Mouse (Mus musculus) testis, postnatal 10 days (tissue): ENCODE data around the gene Rtp3.
A peak's percentile ranks its signal among the peaks of the same experiment; 100 is the strongest.

Experiments
- DNase-seq: peaks from one replicate; pipeline ENCODE4 v3.0.0; 2021; ENCODE audit warnings: low spot score

Rtp3 gene

DNA sequence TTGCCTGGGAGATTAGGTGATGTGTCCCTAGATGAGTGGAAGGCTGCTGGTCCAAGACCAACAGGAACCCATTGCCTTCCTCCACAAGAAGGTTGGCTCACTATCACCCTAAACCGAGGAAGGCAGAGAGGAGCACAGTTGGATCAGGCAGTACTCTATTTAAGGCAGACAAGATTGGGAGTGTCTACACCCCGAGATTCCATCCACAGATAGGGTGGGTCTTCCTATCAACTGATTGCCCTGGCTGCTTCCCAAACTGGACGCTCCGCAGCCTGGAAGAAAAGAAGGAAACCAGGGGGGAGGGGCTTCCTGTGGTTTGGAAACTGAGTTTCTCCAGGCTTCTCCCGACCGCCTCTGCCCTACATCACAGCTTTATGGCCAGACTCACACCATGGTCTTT is at the start of gene Rtp3:
Gene Rtp3 (minus strand): TSS at position 380 of the 400 bp plus-strand sequence.
- no peak for DNase-seq

DNA sequence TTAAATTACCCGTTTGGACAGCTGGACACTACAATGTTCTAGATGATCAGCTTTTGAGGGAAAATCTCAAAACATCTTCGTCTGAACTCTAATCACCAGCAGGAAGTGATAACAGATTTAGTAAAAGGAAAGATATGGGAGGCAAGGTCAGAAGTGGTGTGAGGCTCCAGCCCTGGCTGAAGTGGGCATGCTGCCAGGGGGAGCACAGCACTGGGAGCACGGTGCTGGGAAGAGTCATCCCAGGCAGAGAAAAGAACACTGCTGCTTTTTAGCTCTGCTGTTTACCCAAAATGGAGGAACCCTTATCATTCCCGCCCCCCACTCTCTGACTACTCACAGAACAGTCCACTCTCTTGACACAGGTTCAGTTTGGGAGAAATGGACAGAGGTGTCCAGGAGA is 49.6 kb upstream of the Rtp3 start:
- DNase-seq: peak; percentile 67

DNA sequence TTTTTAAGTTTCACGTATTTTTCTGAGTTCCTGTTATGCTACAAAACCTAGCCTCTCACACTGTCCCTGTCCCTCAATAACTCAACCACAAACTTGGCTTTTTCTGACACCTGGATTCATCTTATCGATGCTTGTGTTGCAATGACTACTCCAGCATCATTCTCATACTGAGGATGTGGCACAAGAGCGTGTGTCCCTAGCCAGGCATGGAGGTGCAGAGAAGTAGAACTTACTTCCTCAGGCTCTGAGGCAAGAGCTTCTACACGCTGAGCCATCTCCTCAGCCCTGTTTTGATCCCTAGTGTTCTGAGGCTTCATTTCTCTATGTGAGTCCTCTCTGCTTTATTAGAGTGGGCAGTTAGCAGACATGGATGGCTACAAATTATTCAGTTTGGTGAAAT is 43.3 kb upstream of the Rtp3 start:
- no peak for DNase-seq

DNA sequence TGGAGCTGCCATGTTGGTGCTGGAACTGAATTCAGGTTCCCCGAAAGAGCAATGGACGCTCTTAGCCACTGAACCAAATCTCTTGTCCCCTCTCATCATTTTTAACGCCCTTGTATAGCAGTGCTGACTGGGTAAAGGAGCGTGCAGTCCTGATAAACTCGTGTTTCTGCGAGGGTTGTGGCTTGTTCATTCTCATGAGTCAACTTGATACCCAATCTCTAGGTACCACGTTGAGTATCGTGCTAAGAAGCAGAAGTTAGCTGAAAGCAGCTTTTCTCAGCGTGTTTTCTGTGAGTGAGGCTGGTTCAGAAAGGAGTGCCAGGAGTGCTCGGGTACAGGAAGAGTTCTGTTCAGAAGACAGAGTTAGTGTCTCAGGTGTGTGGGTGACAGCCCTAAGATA is 36.4 kb upstream of the Rtp3 start:
- no peak for DNase-seq

DNA sequence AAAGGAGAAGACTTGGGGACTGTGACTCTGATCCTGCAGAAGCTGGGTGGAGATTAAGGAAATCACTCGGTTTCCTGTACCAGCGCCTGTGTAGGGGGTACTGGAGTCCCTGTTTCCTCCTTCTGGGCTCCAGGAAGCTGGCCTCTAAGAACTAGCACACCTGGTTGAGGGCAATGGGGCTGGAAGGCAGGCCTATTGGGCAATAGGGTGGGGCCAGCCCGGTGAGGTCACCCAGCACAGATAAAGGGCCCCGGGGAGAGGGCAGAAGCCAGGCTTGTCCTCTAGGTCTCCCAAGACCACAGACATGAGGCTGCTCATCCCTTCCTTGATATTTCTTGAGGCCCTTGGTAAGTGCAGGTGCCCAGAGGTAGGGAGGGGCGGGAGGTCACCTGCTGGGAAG is 28.6 kb upstream of the Rtp3 start, which contains the start of gene Ltf:
Gene Ltf (plus strand): TSS at position 250 of the 400 bp plus-strand sequence.
- no peak for DNase-seq

DNA sequence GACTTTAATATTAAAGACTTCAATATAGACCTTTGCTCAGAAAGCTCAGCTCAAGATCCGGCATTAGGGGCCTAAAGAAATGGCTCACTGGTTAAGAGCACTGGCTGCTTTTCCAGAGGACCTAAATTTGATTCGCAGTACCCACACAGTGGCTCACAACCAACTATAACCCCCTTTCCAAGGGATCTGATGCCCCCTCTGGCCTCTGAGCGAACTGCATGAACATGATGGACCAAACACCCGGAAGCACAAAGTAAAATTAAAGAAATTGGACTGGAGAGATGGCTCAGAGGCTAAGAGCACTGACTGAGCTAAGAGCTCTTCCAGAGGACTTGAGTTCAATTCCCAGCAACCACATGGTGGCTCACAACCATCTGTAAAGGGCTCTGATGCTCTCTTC is 25.3 kb upstream of the Rtp3 start:
- no peak for DNase-seq

DNA sequence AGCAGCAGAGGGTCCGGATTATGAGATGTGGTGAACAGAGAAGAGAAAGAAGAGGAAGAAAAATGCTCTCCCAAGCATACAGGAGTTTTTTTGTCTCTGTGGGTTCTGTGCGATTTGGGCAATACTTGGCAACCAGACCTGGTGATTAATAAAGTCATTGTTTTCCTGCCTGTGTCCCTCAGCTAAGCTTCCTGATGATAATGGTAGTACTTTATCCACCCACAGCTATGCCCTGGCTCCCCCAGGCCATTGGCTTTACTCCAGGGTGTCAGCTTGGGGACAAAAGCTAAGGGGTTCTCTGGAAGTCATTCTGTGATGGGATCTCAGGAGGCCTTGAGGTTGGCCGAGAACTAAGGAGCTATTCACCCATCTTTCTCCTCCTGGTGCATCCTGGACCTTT is 21.7 kb upstream of the Rtp3 start:
- DNase-seq: no peak

DNA sequence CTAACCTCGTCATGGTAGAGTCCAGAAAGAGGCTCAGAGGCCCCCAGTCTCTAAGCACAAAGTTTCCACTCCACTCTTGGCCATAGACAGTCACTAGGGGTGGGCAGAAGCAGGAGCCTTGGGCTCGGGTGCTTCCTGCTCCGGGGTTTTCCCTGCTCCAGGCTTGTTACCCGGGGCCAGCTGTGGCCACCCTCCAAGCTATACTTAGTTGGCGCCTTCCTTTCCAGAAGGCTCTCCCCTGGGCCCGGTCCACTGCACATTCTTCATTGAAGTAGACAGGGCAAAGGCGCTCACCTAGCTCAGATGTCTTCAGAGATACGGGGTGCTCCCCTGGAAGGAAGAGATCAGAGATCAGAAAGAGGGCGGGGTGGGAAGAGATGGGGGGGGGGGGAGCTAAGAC is 21.2 kb upstream of the Rtp3 start:
- DNase-seq: no peak

DNA sequence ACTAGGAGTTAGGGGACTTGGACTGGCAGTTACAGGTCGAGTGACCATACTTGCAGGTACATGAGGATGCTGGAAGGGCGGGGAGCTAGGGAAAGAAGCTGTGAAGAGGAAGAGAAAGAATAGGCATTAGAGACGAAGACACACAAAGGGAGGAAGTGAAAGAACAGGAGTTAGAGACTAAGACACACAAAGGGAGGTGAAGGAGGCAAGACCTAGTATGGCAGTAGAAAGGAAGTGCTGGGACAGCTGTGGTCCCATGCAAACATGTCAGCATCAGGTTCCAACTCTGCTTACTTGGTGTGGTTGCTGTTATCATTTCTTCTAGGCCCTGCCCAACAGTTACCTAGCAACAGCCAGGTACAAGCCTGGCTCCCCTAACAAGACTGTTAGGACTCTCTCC is 19.4 kb upstream of the Rtp3 start:
- DNase-seq: no peak

DNA sequence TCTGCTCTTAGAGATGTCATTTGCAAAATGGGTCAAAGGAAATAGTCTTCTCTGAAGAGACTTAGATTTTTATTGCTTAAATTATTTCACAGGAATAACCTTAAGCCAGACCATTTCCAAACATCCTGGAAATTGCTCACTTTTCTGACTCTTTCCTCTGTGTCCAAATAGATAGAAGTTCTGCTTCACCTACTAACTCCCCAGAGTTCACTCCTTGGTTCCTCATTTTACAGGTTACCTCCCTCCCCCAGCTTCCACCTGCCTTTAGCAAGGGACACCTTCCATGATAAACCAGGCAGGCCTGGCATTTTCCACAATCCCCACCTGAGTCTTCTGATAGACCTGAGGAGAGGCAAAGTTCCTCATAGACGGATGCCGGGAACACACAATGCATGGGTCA is 16.2 kb upstream of the Rtp3 start:
- no peak for DNase-seq

DNA sequence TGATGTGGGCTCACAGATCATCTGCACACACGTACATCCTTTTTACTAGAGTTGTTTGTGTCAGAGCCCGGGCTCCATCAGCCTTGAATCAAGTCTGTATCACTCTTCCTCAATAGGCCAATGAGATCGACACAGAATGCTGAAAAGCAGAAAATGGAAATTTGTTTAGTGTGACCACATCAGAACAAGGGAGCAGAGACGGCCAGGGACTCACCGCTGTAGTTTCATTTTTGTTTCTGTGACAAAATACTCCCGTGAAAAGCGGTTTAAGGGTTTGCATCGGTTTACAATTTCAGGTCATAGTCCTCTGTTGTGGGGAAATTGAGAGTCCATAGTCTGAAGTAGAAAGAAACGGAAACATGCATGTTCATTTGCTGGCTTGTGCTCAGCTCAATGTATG is 12.9 kb upstream of the Rtp3 start:
- no peak for DNase-seq

DNA sequence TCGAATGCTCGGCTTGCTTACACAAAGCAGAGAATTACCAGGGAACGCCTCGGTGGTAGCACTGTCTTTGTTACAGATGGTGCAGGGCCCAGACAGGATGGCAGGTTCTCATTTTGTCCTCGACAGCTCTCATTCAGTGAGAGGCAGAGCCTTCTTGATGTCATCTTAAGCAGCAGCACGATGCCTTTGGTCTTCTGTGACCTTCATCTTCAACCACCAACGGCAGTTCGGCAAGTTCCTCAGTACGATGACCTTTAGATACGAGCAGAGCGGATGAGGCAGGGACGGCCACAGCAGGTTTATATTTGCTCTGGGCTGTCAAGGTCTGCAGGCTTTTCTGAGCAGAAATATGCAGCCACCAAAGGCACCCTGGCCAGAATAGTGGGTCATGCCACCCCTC is 11.2 kb upstream of the Rtp3 start:
- no peak for DNase-seq

DNA sequence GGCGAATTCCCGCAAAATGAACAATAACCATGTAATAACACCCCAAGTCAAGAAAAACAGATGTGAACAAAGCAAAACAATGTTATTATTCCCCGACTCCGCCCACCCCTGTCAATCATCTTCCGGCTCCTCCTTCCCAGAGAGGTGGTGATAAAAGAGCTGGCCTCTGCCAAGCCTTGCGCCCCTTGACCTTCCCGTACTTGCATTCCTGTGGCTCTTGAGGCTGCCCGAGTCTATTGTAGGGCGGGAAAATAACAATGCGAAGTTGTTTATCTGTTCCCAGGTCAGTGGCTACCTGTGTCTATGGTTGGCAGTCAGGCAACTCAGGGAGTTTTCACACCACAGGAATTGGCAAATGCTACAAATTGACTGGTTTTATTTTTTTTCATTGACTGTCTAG is 9.5 kb upstream of the Rtp3 start:
- DNase-seq: no peak

DNA sequence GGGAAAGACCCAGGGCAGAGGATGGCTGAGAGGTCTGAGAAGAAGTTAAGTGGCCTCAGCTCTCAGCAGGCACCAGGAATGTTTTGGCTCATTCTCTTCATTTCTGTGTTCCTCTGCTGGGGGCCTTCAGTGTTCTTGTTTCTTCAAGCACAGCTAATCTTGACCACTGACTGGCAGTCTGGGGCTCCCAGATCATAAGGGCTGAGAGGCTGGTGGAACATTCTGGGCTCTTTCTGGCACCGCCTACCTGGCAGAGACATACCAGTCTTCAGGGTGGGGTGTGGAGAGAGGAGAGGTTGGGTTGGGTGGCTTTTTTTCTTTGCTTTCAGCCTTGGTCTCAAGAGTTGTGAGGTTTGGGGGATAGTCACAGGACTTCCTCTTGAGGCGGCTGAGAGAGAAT is 8.7 kb upstream of the Rtp3 start:
- no peak for DNase-seq

DNA sequence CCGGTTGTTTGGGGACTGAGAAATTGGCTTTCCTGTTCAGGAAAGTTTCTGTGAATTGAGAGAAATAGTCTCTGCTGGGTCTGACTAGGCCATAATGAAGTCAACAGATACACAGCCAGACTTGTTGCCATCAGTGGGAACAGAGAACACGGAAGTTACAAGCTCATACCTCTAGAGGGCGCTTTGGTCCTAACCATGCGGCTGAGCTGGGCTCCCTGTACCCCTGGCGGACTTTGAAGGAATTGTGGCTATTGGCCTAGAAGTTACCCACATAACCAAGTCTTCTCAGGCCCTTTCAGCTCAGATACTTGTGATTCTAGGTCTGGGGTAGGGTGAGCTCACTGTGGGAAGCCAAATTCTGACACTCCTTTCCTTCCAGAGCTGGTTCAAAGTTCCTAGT is 6.9 kb upstream of the Rtp3 start:
- DNase-seq: peak; percentile 78

DNA sequence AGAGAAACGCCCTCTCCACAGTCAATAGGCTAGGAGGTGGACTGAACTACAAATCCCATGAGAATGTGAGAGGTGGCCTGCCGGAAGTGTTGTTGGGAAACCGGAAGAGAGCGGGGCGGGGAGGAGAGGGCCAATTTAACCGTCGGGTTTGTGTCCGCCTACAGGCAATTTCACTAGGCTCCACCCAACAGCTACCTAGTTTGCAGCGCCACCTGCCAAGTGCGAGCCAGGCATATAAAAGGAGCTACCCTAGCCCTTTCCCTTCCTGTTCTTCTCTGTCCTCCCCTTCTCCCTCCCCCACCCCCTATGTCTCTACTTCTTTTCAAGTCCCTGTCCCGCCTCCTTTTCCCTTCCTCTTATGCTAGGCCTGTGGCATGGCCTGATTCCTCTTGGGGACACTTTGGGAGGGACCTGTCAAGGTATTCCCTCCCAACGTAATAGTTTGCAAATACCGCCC is 4.4 kb upstream of the Rtp3 start:
- peak; percentile 66 for DNase-seq

DNA sequence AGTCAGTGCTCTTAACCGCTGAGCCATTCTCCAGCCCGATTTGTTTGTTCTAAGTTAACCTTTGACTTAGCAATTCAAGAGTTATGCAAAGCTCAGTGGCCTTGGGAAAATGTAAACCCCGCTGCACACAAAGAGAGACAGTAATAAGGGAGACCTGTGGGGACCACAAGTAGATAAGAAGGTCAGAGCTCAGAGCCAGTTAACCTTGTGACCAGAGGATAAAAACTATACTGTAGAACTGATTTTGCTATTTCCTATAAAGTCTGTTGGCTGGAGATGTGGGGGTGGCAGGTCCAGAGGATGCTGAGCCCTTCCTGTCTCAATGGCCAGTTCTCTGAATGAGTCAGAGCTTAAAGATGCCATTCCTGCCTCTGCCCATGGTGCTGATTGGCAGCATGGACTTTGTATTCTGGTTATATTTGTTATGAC is 2.9 kb upstream of the Rtp3 start:
- DNase-seq: no peak

DNA sequence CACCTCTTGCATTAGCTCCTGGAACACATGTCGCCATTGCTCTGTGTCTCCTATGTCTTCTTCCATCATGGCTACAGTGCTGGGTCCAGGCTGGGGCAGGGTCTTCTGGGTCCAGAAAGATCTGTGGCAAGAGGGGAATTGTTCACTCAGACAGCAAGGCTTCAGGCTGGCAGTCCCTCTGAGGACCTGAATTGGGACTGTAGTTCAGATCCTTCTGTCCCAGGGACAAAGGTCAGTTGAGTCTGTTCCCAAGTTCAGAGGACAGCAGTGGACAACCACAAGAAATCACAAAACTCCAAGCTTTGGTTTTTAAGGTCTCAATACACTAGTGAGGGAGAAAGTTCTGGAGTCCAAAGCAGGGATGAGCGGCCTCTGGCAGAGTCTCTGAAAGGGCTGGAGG is 840 bp downstream of the Rtp3 start:
- DNase-seq: no peak

DNA sequence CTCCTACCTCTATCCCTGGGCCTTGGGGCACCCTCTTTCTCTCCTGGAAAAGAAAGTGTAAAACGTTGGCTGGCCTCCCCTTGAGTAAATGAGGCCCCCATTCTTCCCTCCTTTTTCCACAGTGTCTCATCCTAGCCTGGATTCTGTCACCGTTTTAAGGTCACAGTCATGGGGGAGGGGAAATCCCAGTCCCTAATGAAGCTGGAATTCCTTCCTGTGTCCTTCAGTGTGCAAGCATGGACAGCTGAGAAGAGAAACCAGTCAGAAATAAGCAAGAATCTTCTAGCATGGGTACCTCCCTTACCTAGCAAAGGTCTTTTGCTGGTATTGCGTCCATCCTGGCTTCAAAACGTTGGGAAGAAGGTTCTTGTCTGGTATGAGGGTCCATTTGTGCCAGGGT is 1.2 kb downstream of the Rtp3 start:
- DNase-seq: no peak

DNA sequence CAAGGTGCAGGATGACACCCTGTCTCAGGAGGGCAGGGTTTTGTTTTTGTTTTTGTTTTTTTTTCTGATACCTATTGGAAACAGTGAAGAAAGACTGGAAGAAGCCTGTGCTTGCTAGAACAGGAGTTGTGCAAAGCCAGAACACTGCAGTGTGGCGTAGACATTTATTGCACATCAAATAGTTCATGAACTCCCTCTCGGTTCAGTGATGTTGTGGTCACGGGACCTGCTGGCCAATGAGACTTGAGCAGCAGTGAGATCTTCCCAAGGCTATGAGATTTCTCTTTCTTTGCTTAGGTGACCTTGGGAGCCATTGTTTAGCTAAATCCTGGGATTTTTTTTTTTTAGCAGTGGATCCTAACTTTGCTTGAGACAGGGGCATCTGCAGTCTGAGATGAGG is 2.3 kb downstream of the Rtp3 start:
- no peak for DNase-seq

DNA sequence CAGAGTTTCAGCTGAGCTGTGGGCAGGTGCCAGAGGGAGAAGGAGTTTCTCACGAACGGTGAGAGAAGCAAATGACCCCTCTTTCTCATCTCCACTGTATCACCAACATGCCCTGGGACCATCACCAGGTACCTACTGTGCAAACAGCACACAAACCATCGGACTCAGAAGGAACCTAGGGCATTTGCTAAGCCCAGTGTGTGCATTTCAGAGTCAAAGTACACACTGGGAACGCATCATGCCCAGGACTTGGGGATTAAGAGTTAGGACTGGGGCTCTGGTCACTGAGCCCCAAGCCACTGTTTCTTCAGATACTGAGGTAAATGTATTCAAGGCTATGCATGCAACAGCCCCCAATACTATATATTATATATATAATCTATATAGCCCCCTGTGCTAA is 3.1 kb downstream of the Rtp3 start:
- no peak for DNase-seq

DNA sequence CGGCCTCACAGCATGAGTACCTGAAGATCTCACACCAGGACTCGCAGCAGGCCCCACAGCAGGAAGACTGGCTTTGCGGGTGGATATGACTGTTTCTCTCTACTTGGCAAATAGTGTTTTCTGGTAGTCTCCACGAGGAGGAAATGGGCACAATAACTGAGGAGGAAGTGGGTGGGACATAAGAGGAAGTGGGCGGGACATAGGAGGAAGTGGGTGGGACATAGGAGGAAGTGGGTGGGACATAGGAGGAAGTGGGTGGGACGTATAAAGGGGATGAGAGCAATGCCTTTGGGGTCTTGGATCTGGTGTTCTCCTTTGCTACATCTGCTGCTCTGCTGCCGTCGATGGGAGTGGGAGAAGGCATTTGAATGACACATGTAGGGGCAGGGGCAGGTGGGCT is 4.4 kb downstream of the Rtp3 start:
- DNase-seq: no peak

DNA sequence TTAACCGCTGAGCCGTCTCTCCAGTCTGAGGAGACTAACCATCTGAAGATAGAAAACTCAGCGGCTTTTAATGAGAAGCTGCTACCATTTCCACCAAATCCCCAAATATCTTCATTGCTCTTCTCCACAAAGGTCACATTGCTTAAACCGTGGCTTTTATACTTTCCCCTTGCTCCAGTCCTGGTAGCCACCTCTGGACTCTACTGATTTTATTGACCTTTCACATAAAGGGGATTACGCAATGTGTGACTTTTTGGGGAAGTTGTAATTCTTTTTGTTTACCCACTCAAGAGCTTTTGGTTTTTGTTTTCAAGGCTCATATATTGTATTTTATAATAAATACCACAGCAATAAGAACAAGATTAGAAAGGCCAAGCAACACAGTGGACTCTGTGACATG is 4.8 kb downstream of the Rtp3 start:
- no peak for DNase-seq

DNA sequence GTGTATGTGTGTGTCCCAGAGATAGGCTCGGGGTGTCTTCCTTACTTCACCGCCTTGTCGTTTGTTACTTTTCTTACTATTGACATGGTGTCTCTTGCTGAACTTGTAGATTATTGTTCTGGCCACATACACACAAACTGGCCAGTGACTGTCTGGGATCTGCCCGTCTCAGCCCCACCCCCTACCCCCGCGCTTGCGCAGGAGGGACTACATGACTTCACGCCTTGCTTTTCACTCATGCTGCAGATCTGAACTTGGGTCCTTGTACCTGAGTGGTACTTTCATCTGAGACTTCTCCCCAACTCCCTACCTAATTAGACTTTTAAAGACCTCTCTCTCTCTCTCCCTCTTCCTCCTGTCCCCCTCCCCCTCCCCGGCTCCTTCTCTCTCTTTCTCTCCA is 6.3 kb downstream of the Rtp3 start:
- DNase-seq: no peak

DNA sequence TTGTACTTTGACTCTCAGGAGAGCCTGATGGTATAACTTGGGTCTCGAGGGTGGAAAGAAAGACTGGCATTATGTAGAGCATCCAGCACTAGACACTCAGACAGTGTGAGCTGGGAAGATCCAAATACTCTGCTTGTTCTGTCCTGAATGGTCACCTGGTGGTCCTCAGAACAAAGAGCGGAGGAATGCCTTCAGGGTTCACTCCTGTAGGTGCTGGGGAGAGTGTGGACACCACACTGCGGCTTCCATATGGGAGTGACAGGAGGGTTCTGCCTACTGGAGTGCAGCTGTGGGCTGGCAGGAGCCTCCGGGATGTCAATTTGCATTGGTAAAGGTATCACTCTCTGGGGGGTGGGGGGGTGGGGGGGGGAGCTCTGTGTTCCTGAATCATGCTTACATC is 8.0 kb downstream of the Rtp3 start:
- DNase-seq: no peak
